Mouse (Mus musculus) hindbrain, embryonic 14.5 days (tissue): ENCODE data around the gene Rpgrip1. TPM values are rescaled to one million over a fixed set of nuclear protein-coding genes. Genes with fewer than 3 reads are reported as not detected.
"Not testable (repeated sequence)": the region's sequence is repeated elsewhere in the genome, so short reads cannot be mapped to it uniquely, and the experiment has no call there.

ENCODE experiments used
- ATAC-seq: fragments of 200-750 bp; cut with Nextera tagmentation; 2 replicates; pipeline ENCODE4 v1.8.0; 2017; ENCODE audit warnings: moderate number of reproducible peaks, mild to moderate bottlenecking, moderate TSS enrichment, moderate library complexity; ENCODE audit not compliant: low FRiP score
- DNase-seq: peaks from one replicate; pipeline ENCODE4 v3.0.0-alpha.2; 2015; ENCODE audit warnings: low spot score
- H3K27ac ChIP-seq: fragments of 300-500 bp; sonication (generic); 2 replicates; pipeline ENCODE4 v1.5.1; 2014; ENCODE audit warnings: mild to moderate bottlenecking, moderate library complexity
- H3K27me3 ChIP-seq: fragments of 300-500 bp; sonication (generic); 2 replicates; pipeline ENCODE4 v1.6.1; 2014; ENCODE audit warnings: mild to moderate bottlenecking, low read length, mixed read lengths; ENCODE audit not compliant: control insufficient read depth, insufficient read depth
- H3K36me3 ChIP-seq: fragments of 300-500 bp; sonication (generic); replicated peaks from 2 replicates; pipeline ENCODE4 v1.6.1; 2014; ENCODE audit not compliant: control insufficient read depth, insufficient read depth
- H3K4me1 ChIP-seq: fragments of 300-500 bp; sonication (generic); replicated peaks from 2 replicates; pipeline ENCODE4 v1.6.1; 2014; ENCODE audit warnings: antibody characterized with exemption, low read length, mixed read lengths; ENCODE audit not compliant: control insufficient read depth, insufficient read depth
- H3K4me2 ChIP-seq: fragments of 300-500 bp; sonication (generic); replicated peaks from 2 replicates; pipeline ENCODE4 v1.6.1; 2014; ENCODE audit warnings: mild to moderate bottlenecking, moderate library complexity
- H3K4me3 ChIP-seq: fragments of 300-500 bp; sonication (generic); replicated peaks from 2 replicates; pipeline ENCODE4 v1.5.1; 2014; ENCODE audit warnings: mild to moderate bottlenecking, low read length
- H3K9ac ChIP-seq: fragments of 300-500 bp; sonication (generic); 2 replicates; pipeline ENCODE4 v1.6.1; 2014
- H3K9me3 ChIP-seq: fragments of 300-500 bp; sonication (generic); 2 replicates; pipeline ENCODE4 v1.6.1; 2016; ENCODE audit warnings: low read length; ENCODE audit not compliant: control insufficient read depth
- WGBS: fragments of 180-500 bp; shearing (Covaris S2); extraction: QIAGEN DNeasy Blood & Tissue Kit; methylation state at CpG from one replicate; pipeline ENCODE4 v1.1.7; 2014; 5-methylcytosine and 5-hydroxymethylcytosine counted together
- polyA plus RNA-seq: library from polyadenylated mRNA; unstranded; fragments of >200 nt; fragmentation: Nextera tagmentation; extraction: Ambion mirVana; gene quantifications from 2 replicates; pipeline ENCODE4 v1.2.1, GENCODE M21; 2014

The Rpgrip1 gene
- polyA plus RNA-seq: 31.1 and 41.6 TPM in 2 replicates

GRCm38 (mm10) chr14:52110346-52110745 lies at the start of gene Rpgrip1:
Gene Rpgrip1, plus strand, starts transcription at chr14:52110704.
- DNase-seq: no peak
- no peak within 1 kb of the TSS for H3K9ac ChIP-seq
- WGBS: 84% methylated on average over 4 of the region's 4 CpGs
- no peaks in the 10 kb centered on the region for H3K4me1 ChIP-seq
- no peaks in the 10 kb centered on the region for H3K27me3 ChIP-seq
- H3K4me3 ChIP-seq: no peak within 1 kb of the TSS
- ATAC-seq: no peak
- H3K4me2 ChIP-seq: no peak within 1 kb of the TSS
- H3K36me3 ChIP-seq: no peaks in the 10 kb centered on the region
- H3K9me3 ChIP-seq: no peaks in the 10 kb centered on the region
- H3K27ac ChIP-seq: no peak within 1 kb of the TSS

- H3K4me2 ChIP-seq: no peak overlapping the region
- H3K9ac ChIP-seq: no peak overlapping the region
- H3K4me1 ChIP-seq: no peaks in the 10 kb centered on the region
- ATAC-seq (no peak), DNase-seq (no peak)
- 69% methylated on average over 1 of the region's 1 CpGs for WGBS
- no peaks in the 10 kb centered on the region for H3K36me3 ChIP-seq
- H3K9me3 ChIP-seq: no peaks in the 10 kb centered on the region
- H3K27me3 ChIP-seq: no peaks in the 10 kb centered on the region
- no peak overlapping the region for H3K27ac ChIP-seq
- H3K4me3 ChIP-seq: no peak overlapping the region
Observed at GRCm38 (mm10) chr14:52060800-52061199, 49.7 kb upstream of the Rpgrip1 start.

GRCm38 (mm10) chr14:52061798-52062197 lies 48.7 kb upstream of the Rpgrip1 start:
- Histone ChIP-seq H3K27me3 (no peaks in the 10 kb centered on the region), H3K4me3 (no peak overlapping the region), H3K4me1 (no peaks in the 10 kb centered on the region), H3K9ac (no peak overlapping the region), H3K36me3 (no peaks in the 10 kb centered on the region), H3K27ac (no peak overlapping the region), H3K9me3 (no peaks in the 10 kb centered on the region), H3K4me2 (no peak overlapping the region)
- ATAC-seq: no peak
- WGBS: 90% methylated on average over 8 of the region's 8 CpGs
- no peak for DNase-seq

- no peaks in the 10 kb centered on the region for H3K9me3 ChIP-seq
- H3K4me1 ChIP-seq: no peaks in the 10 kb centered on the region
- H3K36me3 ChIP-seq: peaks cover 9% of the 10 kb centered on the region
- WGBS: 61% methylated on average over 4 of the region's 4 CpGs
- no peak overlapping the region for H3K27ac ChIP-seq
- no peak overlapping the region for H3K4me3 ChIP-seq
- no peak overlapping the region for H3K4me2 ChIP-seq
- H3K9ac ChIP-seq: no peak overlapping the region
- no peaks in the 10 kb centered on the region for H3K27me3 ChIP-seq
- ATAC-seq (no peak), DNase-seq (no peak)
Observed at GRCm38 (mm10) chr14:52066135-52066534, 44.4 kb upstream of the Rpgrip1 start.

- Histone ChIP-seq H3K36me3 (peaks cover 64% of the 10 kb centered on the region), H3K27me3 (no peaks in the 10 kb centered on the region), H3K27ac (no peak overlapping the region), H3K4me2 (no peak overlapping the region), H3K4me3 (no peak overlapping the region), H3K9me3 (no peaks in the 10 kb centered on the region), H3K9ac (no peak overlapping the region), H3K4me1 (no peaks in the 10 kb centered on the region)
- ATAC-seq: no peak
- no peak for DNase-seq
- 95% methylated on average over 15 of the region's 15 CpGs for WGBS
Observed at GRCm38 (mm10) chr14:52071599-52072137, 38.8 kb upstream of the Rpgrip1 start.

GRCm38 (mm10) chr14:52083083-52083482 lies 27.4 kb upstream of the Rpgrip1 start:
- Histone ChIP-seq H3K4me3 (no peak overlapping the region), H3K4me1 (no peaks in the 10 kb centered on the region), H3K36me3 (peaks cover 69% of the 10 kb centered on the region), H3K4me2 (no peak overlapping the region), H3K27me3 (no peaks in the 10 kb centered on the region), H3K9ac (no peak overlapping the region), H3K27ac (no peak overlapping the region), H3K9me3 (no peaks in the 10 kb centered on the region)
- ATAC-seq: no peak
- no peak for DNase-seq

- Histone ChIP-seq H3K9ac (no peak overlapping the region), H3K9me3 (no peaks in the 10 kb centered on the region), H3K4me3 (no peak overlapping the region), H3K4me1 (peaks cover 5% of the 10 kb centered on the region; the same call in 1 of the 2 replicates), H3K4me2 (no peak overlapping the region), H3K27me3 (no peaks in the 10 kb centered on the region), H3K27ac (no peak overlapping the region), H3K36me3 (peaks cover 76% of the 10 kb centered on the region)
- DNase-seq (no peak), ATAC-seq (no peak)
- 89% methylated on average over 1 of the region's 1 CpGs for WGBS
Observed at GRCm38 (mm10) chr14:52094533-52094932, 16.0 kb upstream of the Rpgrip1 start.

GRCm38 (mm10) chr14:52097191-52097590 lies 13.3 kb upstream of the Rpgrip1 start:
- WGBS: 97% methylated on average over 3 of the region's 3 CpGs
- not testable (repeated sequence) for DNase-seq

GRCm38 (mm10) chr14:52098387-52098786 lies 12.1 kb upstream of the Rpgrip1 start:
- not testable (repeated sequence) for ATAC-seq, H3K27me3 ChIP-seq, DNase-seq, H3K27ac ChIP-seq, H3K9ac ChIP-seq, H3K9me3 ChIP-seq, H3K4me3 ChIP-seq, H3K4me2 ChIP-seq
- Histone ChIP-seq H3K4me1 (peaks cover 37% of the 10 kb centered on the region), H3K36me3 (peaks cover 38% of the 10 kb centered on the region)
- 89% methylated on average over 3 of the region's 3 CpGs for WGBS

More at GRCm38 (mm10) chr14:52097191-52097590, 13.3 kb upstream of the Rpgrip1 start:
- not testable (repeated sequence) for H3K4me2 ChIP-seq, ATAC-seq, H3K4me3 ChIP-seq, H3K27me3 ChIP-seq, H3K9me3 ChIP-seq, H3K27ac ChIP-seq, H3K9ac ChIP-seq
- H3K4me1 ChIP-seq: peaks cover 30% of the 10 kb centered on the region
- H3K36me3 ChIP-seq: peaks cover 50% of the 10 kb centered on the region

GRCm38 (mm10) chr14:52099563-52099962 lies 10.9 kb upstream of the Rpgrip1 start:
- Histone ChIP-seq H3K4me3 (no peak overlapping the region), H3K27me3 (no peaks in the 10 kb centered on the region), H3K4me1 (peaks cover 37% of the 10 kb centered on the region), H3K27ac (no peak overlapping the region), H3K36me3 (peaks cover 31% of the 10 kb centered on the region), H3K4me2 (0 out of 2 replicates have a peak overlapping the region, but pooled peaks have one; percentile 4), H3K9me3 (no peaks in the 10 kb centered on the region), H3K9ac (no peak overlapping the region)
- DNase-seq (no peak), ATAC-seq (no peak)
- 87% methylated on average over 2 of the region's 2 CpGs for WGBS
